Mouse (Mus musculus): ENCODE data around the gene Arap1. TPM values are rescaled to one million over a fixed set of nuclear protein-coding genes. Genes with fewer than 3 reads are reported as not detected.

Gene Arap1
- polyA plus RNA-seq, 2 experiments: 77.1 to 92.6 TPM

DNA sequence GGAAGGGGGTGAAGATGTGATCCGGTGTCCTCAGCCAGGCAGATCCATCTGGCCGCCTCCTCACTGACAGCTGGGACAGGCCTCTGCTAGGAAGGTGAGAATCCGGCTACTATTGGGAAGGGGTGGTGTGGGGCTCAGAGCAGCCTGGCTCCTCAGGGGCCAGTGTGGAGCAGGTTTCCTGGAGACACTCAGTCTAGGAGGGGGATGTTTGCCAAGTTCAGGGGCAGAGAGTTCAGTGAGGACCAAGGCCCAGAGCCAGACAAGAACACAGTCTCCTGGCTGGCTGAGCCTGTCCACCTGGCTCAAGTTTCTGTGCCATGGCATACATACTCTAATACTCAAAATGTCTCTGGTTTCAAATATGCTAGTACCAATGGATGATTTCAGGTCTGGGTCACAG, 10.5 kb upstream of the Arap1 start:
- ATAC-seq (ENCODE audit: low FRiP score, low read depth): no peak
- 77% methylated on average over 3 of the region's 3 CpGs for WGBS

GRCm38 (mm10) chr7:101341405-101341804, 6.5 kb upstream of the Arap1 start:
- no peak overlapping the region for H3K4me3 ChIP-seq (replicated peaks; ENCODE audit: low read length)
- H3K4me1 ChIP-seq (ENCODE audit: control insufficient read depth, insufficient read depth, low read length): peaks cover 7% of the 10 kb centered on the region; the same call in 1 of the 2 replicates
- no peaks in the 10 kb centered on the region; the same call in 1 of the 2 replicates for H3K36me3 ChIP-seq (ENCODE audit: control insufficient read depth, insufficient read depth, low read length)
- no peak for TF ChIP-seq POLR2A (IDR thresholded peaks at IDR 0.05; ENCODE audit: borderline replicate concordance, extremely low read depth, insufficient read depth, insufficient read length)
- DNase-seq (ENCODE audit: low spot score): no peak
- H3K9me3 ChIP-seq (ENCODE audit: control insufficient read depth, low read length): no peaks in the 10 kb centered on the region
- ATAC-seq (ENCODE audit: low FRiP score, low read depth): no peak
- no peak overlapping the region for H3K27ac ChIP-seq (replicated peaks; ENCODE audit: low read depth, low read length)
- no peak overlapping the region for H3K9ac ChIP-seq (ENCODE audit: low read depth, low read length, severe bottlenecking)
- no peaks in the 10 kb centered on the region for H3K27me3 ChIP-seq (ENCODE audit: control insufficient read depth, insufficient read depth, low read length)
- 66% methylated on average over 6 of the region's 6 CpGs for WGBS
- H3K4me2 ChIP-seq (replicated peaks; ENCODE audit: low read depth, low read length, severe bottlenecking): no peak overlapping the region

More for the DNA sequence above, 10.5 kb upstream of the Arap1 start:
- no peak for TF ChIP-seq POLR2A (IDR thresholded peaks at IDR 0.05; ENCODE audit: borderline replicate concordance, extremely low read depth, insufficient read depth, insufficient read length)
- Histone ChIP-seq H3K9me3 (ENCODE audit: control insufficient read depth, low read length) (no peaks in the 10 kb centered on the region), H3K9ac (ENCODE audit: low read depth, low read length, severe bottlenecking) (no peak overlapping the region), H3K27me3 (ENCODE audit: control insufficient read depth, insufficient read depth, low read length) (no peaks in the 10 kb centered on the region), H3K4me1 (ENCODE audit: control insufficient read depth, insufficient read depth, low read length) (peaks cover 7% of the 10 kb centered on the region; the same call in 1 of the 2 replicates), H3K4me2 (replicated peaks; ENCODE audit: low read depth, low read length, severe bottlenecking) (no peak overlapping the region), H3K36me3 (ENCODE audit: control insufficient read depth, insufficient read depth, low read length) (no peaks in the 10 kb centered on the region; the same call in 1 of the 2 replicates), H3K27ac (replicated peaks; ENCODE audit: low read depth, low read length) (no peak overlapping the region), H3K4me3 (replicated peaks; ENCODE audit: low read length) (no peak overlapping the region)
- no peak for DNase-seq (ENCODE audit: low spot score)

GRCm38 (mm10) chr7:101343135-101343534, 4.7 kb upstream of the Arap1 start:
- 76% methylated on average over 7 of the region's 7 CpGs for WGBS
- no peak overlapping the region for H3K4me2 ChIP-seq (replicated peaks; ENCODE audit: low read depth, low read length, severe bottlenecking)
- DNase-seq (ENCODE audit: low spot score) (no peak), ATAC-seq (ENCODE audit: low FRiP score, low read depth) (no peak)
- H3K9ac ChIP-seq (ENCODE audit: low read depth, low read length, severe bottlenecking): no peak overlapping the region
- H3K4me1 ChIP-seq (ENCODE audit: control insufficient read depth, insufficient read depth, low read length): peaks cover 7% of the 10 kb centered on the region; the same call in 1 of the 2 replicates
- no peak for TF ChIP-seq POLR2A (IDR thresholded peaks at IDR 0.05; ENCODE audit: borderline replicate concordance, extremely low read depth, insufficient read depth, insufficient read length)
- H3K4me3 ChIP-seq (replicated peaks; ENCODE audit: low read length): no peak overlapping the region
- no peaks in the 10 kb centered on the region; the same call in 1 of the 2 replicates for H3K36me3 ChIP-seq (ENCODE audit: control insufficient read depth, insufficient read depth, low read length)
- no peak overlapping the region for H3K27ac ChIP-seq (replicated peaks; ENCODE audit: low read depth, low read length)
- no peaks in the 10 kb centered on the region for H3K27me3 ChIP-seq (ENCODE audit: control insufficient read depth, insufficient read depth, low read length)
- H3K9me3 ChIP-seq (ENCODE audit: control insufficient read depth, low read length): no peaks in the 10 kb centered on the region

- Histone ChIP-seq H3K27me3 (ENCODE audit: control insufficient read depth, insufficient read depth, low read length) (no peaks in the 10 kb centered on the region; the same call in 1 of the 2 replicates), H3K4me2 (replicated peaks; ENCODE audit: low read depth, low read length, severe bottlenecking) (no peak overlapping the region), H3K4me1 (ENCODE audit: control insufficient read depth, insufficient read depth, low read length) (peaks cover 7% of the 10 kb centered on the region; the same call in 1 of the 2 replicates), H3K9ac (ENCODE audit: low read depth, low read length, severe bottlenecking) (no peak overlapping the region), H3K36me3 (ENCODE audit: control insufficient read depth, insufficient read depth, low read length) (no peaks in the 10 kb centered on the region; the same call in 1 of the 2 replicates), H3K4me3 (replicated peaks; ENCODE audit: low read length) (no peak overlapping the region), H3K27ac (replicated peaks; ENCODE audit: low read depth, low read length) (no peak overlapping the region), H3K9me3 (ENCODE audit: control insufficient read depth, low read length) (no peaks in the 10 kb centered on the region)
- DNase-seq (ENCODE audit: low spot score): no peak
- no peak for TF ChIP-seq POLR2A (IDR thresholded peaks at IDR 0.05; ENCODE audit: borderline replicate concordance, extremely low read depth, insufficient read depth, insufficient read length)
- ATAC-seq (ENCODE audit: low FRiP score, low read depth): no peak
- 62% methylated on average over 4 of the region's 4 CpGs for WGBS
Observed at GRCm38 (mm10) chr7:101344892-101345291, 3.0 kb upstream of the Arap1 start.

DNA sequence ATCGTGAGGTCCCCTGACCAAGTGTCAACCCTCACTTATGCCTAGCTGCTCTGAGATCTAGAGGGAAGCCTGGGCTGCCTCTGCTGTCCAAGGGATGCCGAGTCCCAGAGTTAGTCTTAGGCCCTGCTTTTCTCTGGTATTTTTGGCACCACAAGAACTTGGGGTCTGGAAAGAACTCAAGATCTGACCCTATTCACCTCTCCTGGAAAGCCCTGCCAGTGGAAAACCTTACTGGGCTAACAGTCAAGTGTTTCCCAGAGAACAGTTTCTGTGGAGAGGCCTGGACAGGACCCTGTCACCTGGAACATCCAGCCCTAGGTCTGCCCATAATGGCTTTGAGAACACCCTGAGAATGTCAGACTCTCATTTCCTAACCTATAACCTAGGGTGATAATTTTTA, 876 bp upstream of the Arap1 start:
- TF ChIP-seq POLR2A (IDR thresholded peaks at IDR 0.05; ENCODE audit: borderline replicate concordance, extremely low read depth, insufficient read depth, insufficient read length): no peak
- 80% methylated on average over 2 of the region's 2 CpGs for WGBS
- no peak overlapping the region for H3K9ac ChIP-seq (ENCODE audit: low read depth, low read length, severe bottlenecking)

More for the DNA sequence above, 876 bp upstream of the Arap1 start:
- Histone ChIP-seq H3K27ac (replicated peaks; ENCODE audit: low read depth, low read length) (no peak overlapping the region), H3K36me3 (ENCODE audit: control insufficient read depth, insufficient read depth, low read length) (no peaks in the 10 kb centered on the region; the same call in 1 of the 2 replicates), H3K9me3 (ENCODE audit: control insufficient read depth, low read length) (no peaks in the 10 kb centered on the region), H3K4me3 (replicated peaks; ENCODE audit: low read length) (no peak overlapping the region), H3K4me2 (replicated peaks; ENCODE audit: low read depth, low read length, severe bottlenecking) (no peak overlapping the region), H3K4me1 (ENCODE audit: control insufficient read depth, insufficient read depth, low read length) (peaks cover 4% of the 10 kb centered on the region; the same call in 1 of the 2 replicates), H3K27me3 (ENCODE audit: control insufficient read depth, insufficient read depth, low read length) (no peaks in the 10 kb centered on the region; the same call in 1 of the 2 replicates)
- DNase-seq (ENCODE audit: low spot score) (no peak), ATAC-seq (ENCODE audit: low FRiP score, low read depth) (no peak)

All from limb, embryonic 14.5 days (tissue).